Mouse (Mus musculus): ENCODE measurements around the gene Esyt1. TPM values are rescaled to one million over a fixed set of nuclear protein-coding genes. Genes with fewer than 3 reads are reported as not detected.

The Esyt1 gene
- polyA plus RNA-seq, 1 experiment from 2014 or later: 24.4 TPM

GRCm38 (mm10) chr10:128488776-128489175, 36.9 kb downstream of the Esyt1 start:
- 68% methylated on average over 4 of the region's 4 CpGs for WGBS
- Histone ChIP-seq H3K9me3 (ENCODE audit: control insufficient read depth, low read length) (no peaks in the 10 kb centered on the region), H3K36me3 (ENCODE audit: control insufficient read depth, insufficient read depth, low read length) (peaks cover 32% of the 10 kb centered on the region), H3K4me2 (ENCODE audit: low read depth, low read length) (no peak overlapping the region; the same call in 1 of the 2 replicates), H3K4me1 (ENCODE audit: control insufficient read depth, insufficient read depth, low read length) (peaks cover 22% of the 10 kb centered on the region), H3K27ac (ENCODE audit: low read length) (peak overlapping the region; percentile 14; the same call in 1 of the 2 replicates), H3K27me3 (replicated peaks; ENCODE audit: control insufficient read depth, insufficient read depth, low read length) (no peaks in the 10 kb centered on the region), H3K4me3 (ENCODE audit: low read length) (no peak overlapping the region), H3K9ac (ENCODE audit: low read depth, low read length) (no peak overlapping the region)
- no peak for ATAC-seq

- Histone ChIP-seq H3K4me3 (ENCODE audit: low read length) (no peak overlapping the region), H3K9me3 (ENCODE audit: control insufficient read depth, low read length) (no peaks in the 10 kb centered on the region), H3K27me3 (replicated peaks; ENCODE audit: control insufficient read depth, insufficient read depth, low read length) (no peaks in the 10 kb centered on the region), H3K9ac (ENCODE audit: low read depth, low read length) (no peak overlapping the region), H3K4me1 (ENCODE audit: control insufficient read depth, insufficient read depth, low read length) (peaks cover 22% of the 10 kb centered on the region), H3K4me2 (ENCODE audit: low read depth, low read length) (no peak overlapping the region; the same call in 1 of the 2 replicates), H3K27ac (ENCODE audit: low read length) (peak overlapping the region; percentile 14; the same call in 1 of the 2 replicates), H3K36me3 (ENCODE audit: control insufficient read depth, insufficient read depth, low read length) (peaks cover 39% of the 10 kb centered on the region)
- ATAC-seq: no peak
- WGBS: 90% methylated on average over 22 of the region's 22 CpGs
Observed at GRCm38 (mm10) chr10:128487861-128488712, 37.6 kb downstream of the Esyt1 start.

- Histone ChIP-seq H3K27me3 (replicated peaks; ENCODE audit: control insufficient read depth, insufficient read depth, low read length) (no peaks in the 10 kb centered on the region), H3K9me3 (ENCODE audit: control insufficient read depth, low read length) (no peaks in the 10 kb centered on the region), H3K27ac (ENCODE audit: low read length) (no peak overlapping the region), H3K9ac (ENCODE audit: low read depth, low read length) (no peak overlapping the region), H3K4me2 (ENCODE audit: low read depth, low read length) (no peak overlapping the region), H3K4me1 (ENCODE audit: control insufficient read depth, insufficient read depth, low read length) (peaks cover 14% of the 10 kb centered on the region), H3K36me3 (ENCODE audit: control insufficient read depth, insufficient read depth, low read length) (peaks cover 49% of the 10 kb centered on the region), H3K4me3 (ENCODE audit: low read length) (no peak overlapping the region)
- ATAC-seq: no peak
- WGBS: 81% methylated on average over 7 of the region's 7 CpGs
Observed at GRCm38 (mm10) chr10:128486370-128486769, 39.3 kb downstream of the Esyt1 start.

GRCm38 (mm10) chr10:128474366-128474765, 51.3 kb downstream of the Esyt1 start:
- 91% methylated on average over 12 of the region's 12 CpGs for WGBS
- ATAC-seq: no peak
- Histone ChIP-seq H3K4me1 (ENCODE audit: control insufficient read depth, insufficient read depth, low read length) (no peaks in the 10 kb centered on the region), H3K4me3 (ENCODE audit: low read length) (no peak overlapping the region), H3K36me3 (ENCODE audit: control insufficient read depth, insufficient read depth, low read length) (peaks cover 29% of the 10 kb centered on the region), H3K27me3 (replicated peaks; ENCODE audit: control insufficient read depth, insufficient read depth, low read length) (no peaks in the 10 kb centered on the region), H3K4me2 (ENCODE audit: low read depth, low read length) (no peak overlapping the region), H3K9me3 (ENCODE audit: control insufficient read depth, low read length) (no peaks in the 10 kb centered on the region), H3K9ac (ENCODE audit: low read depth, low read length) (no peak overlapping the region), H3K27ac (ENCODE audit: low read length) (no peak overlapping the region)

GRCm38 (mm10) chr10:128460270-128460630, 65.4 kb downstream of the Esyt1 start:
- Histone ChIP-seq H3K4me3 (ENCODE audit: low read length) (peak overlapping the region; percentile 92), H3K9me3 (ENCODE audit: control insufficient read depth, low read length) (no peaks in the 10 kb centered on the region), H3K4me2 (ENCODE audit: low read depth, low read length) (peak overlapping the region; percentile 72), H3K27ac (ENCODE audit: low read length) (peak overlapping the region; percentile 98), H3K27me3 (replicated peaks; ENCODE audit: control insufficient read depth, insufficient read depth, low read length) (no peaks in the 10 kb centered on the region), H3K4me1 (ENCODE audit: control insufficient read depth, insufficient read depth, low read length) (peaks cover 12% of the 10 kb centered on the region; the same call in 1 of the 2 replicates), H3K9ac (ENCODE audit: low read depth, low read length) (peak overlapping the region; percentile 92), H3K36me3 (ENCODE audit: control insufficient read depth, insufficient read depth, low read length) (peaks cover 22% of the 10 kb centered on the region)
- no peak for ATAC-seq
- 1% methylated on average over 5 of the region's 5 CpGs for WGBS

Small RNAs within 50 kb of the gene (microRNA-seq; reads per million reads assigned to microRNA genes)
- gene Gm47275: not detected
- not detected for gene Mir6916

Other genes with a start within 250 kb of the Esyt1 start
- gene Il23a, start 227.1 kb downstream of the Esyt1 start, polyA plus RNA-seq (2015; fragmentation: Nextera tagmentation; extraction: Ambion mirVana): 0.44 and 0.53 TPM in 2 replicates
- 24.7 and 25.5 TPM in 2 replicates for gene Pan2, start 222.5 kb downstream of the Esyt1 start, polyA plus RNA-seq (2015; fragmentation: Nextera tagmentation; extraction: Ambion mirVana)
- gene Cnpy2, start 203.4 kb downstream of the Esyt1 start, polyA plus RNA-seq (2015; fragmentation: Nextera tagmentation; extraction: Ambion mirVana): 295 and 297 TPM in 2 replicates
- 334 and 347 TPM in 2 replicates for gene Cs, start 188.1 kb downstream of the Esyt1 start, polyA plus RNA-seq (2015; fragmentation: Nextera tagmentation; extraction: Ambion mirVana)
- gene Coq10a, start 156.9 kb downstream of the Esyt1 start, polyA plus RNA-seq (2015; fragmentation: Nextera tagmentation; extraction: Ambion mirVana): 2.5 and 3.3 TPM in 2 replicates
- gene Ankrd52, start 148.8 kb downstream of the Esyt1 start, polyA plus RNA-seq (2015; fragmentation: Nextera tagmentation; extraction: Ambion mirVana): 6.7 and 7.2 TPM in 2 replicates
- 207 and 242 TPM in 2 replicates for gene Slc39a5, start 124.6 kb downstream of the Esyt1 start, polyA plus RNA-seq (2015; fragmentation: Nextera tagmentation; extraction: Ambion mirVana)
- 104 TPM in 2 replicates for gene Nabp2, start 114.4 kb downstream of the Esyt1 start, polyA plus RNA-seq (2015; fragmentation: Nextera tagmentation; extraction: Ambion mirVana)
- 43.2 and 43.3 TPM in 2 replicates for gene Rnf41, start 114.2 kb downstream of the Esyt1 start, polyA plus RNA-seq (2015; fragmentation: Nextera tagmentation; extraction: Ambion mirVana)
- 46.6 and 51.1 TPM in 2 replicates for gene Smarcc2, start 66.6 kb downstream of the Esyt1 start, polyA plus RNA-seq (2015; fragmentation: Nextera tagmentation; extraction: Ambion mirVana)
- 1,841 and 1,876 TPM in 2 replicates for gene Myl6, start 31.7 kb downstream of the Esyt1 start, polyA plus RNA-seq (2015; fragmentation: Nextera tagmentation; extraction: Ambion mirVana)
- 2.8 TPM in 2 replicates for gene Myl6b, start 27.2 kb downstream of the Esyt1 start, polyA plus RNA-seq (2015; fragmentation: Nextera tagmentation; extraction: Ambion mirVana)
- gene Zc3h10, start 21.9 kb upstream of the Esyt1 start, polyA plus RNA-seq (2015; fragmentation: Nextera tagmentation; extraction: Ambion mirVana): 13.3 and 13.6 TPM in 2 replicates
- 3,191 and 3,364 TPM in 2 replicates for gene Rpl41, start 23.4 kb upstream of the Esyt1 start, polyA plus RNA-seq (2015; fragmentation: Nextera tagmentation; extraction: Ambion mirVana)
- 171 and 196 TPM in 2 replicates for gene Pa2g4, start 40.1 kb upstream of the Esyt1 start, polyA plus RNA-seq (2015; fragmentation: Nextera tagmentation; extraction: Ambion mirVana)
- gene Erbb3, start 63.8 kb upstream of the Esyt1 start, polyA plus RNA-seq (2015; fragmentation: Nextera tagmentation; extraction: Ambion mirVana): 29.6 and 34.9 TPM in 2 replicates
- 580 and 624 TPM in 2 replicates for gene Rps26, start 100.9 kb upstream of the Esyt1 start, polyA plus RNA-seq (2015; fragmentation: Nextera tagmentation; extraction: Ambion mirVana)
- gene Ikzf4, start 120.1 kb upstream of the Esyt1 start, polyA plus RNA-seq (2015; fragmentation: Nextera tagmentation; extraction: Ambion mirVana): 1.6 and 2.0 TPM in 2 replicates
- 11.8 and 13.0 TPM in 2 replicates for gene Suox, start 148.2 kb upstream of the Esyt1 start, polyA plus RNA-seq (2015; fragmentation: Nextera tagmentation; extraction: Ambion mirVana)
- gene Rab5b, start 170.4 kb upstream of the Esyt1 start, polyA plus RNA-seq (2015; fragmentation: Nextera tagmentation; extraction: Ambion mirVana): 61.6 and 64.5 TPM in 2 replicates
- 1.5 and 1.6 TPM in 2 replicates for gene Pmel, start 178.3 kb upstream of the Esyt1 start, polyA plus RNA-seq (2015; fragmentation: Nextera tagmentation; extraction: Ambion mirVana)
- 60.4 and 65.2 TPM in 2 replicates for gene Cdk2, start 179.2 kb upstream of the Esyt1 start, polyA plus RNA-seq (2015; fragmentation: Nextera tagmentation; extraction: Ambion mirVana)
- gene Dgka, start 219.0 kb upstream of the Esyt1 start, polyA plus RNA-seq (2015; fragmentation: Nextera tagmentation; extraction: Ambion mirVana): 7.8 and 7.9 TPM in 2 replicates
- gene Pym1, start 222.0 kb upstream of the Esyt1 start, polyA plus RNA-seq (2015; fragmentation: Nextera tagmentation; extraction: Ambion mirVana): 28.4 and 31.5 TPM in 2 replicates